Mouse (Mus musculus): ENCODE measurements around the gene Ccdc173. TPM values are rescaled to one million over a fixed set of nuclear protein-coding genes. Genes with fewer than 3 reads are reported as not detected.

The Ccdc173 gene
- polyA plus RNA-seq, 1 experiment from 2014 or later = 2.1 TPM

DNA sequence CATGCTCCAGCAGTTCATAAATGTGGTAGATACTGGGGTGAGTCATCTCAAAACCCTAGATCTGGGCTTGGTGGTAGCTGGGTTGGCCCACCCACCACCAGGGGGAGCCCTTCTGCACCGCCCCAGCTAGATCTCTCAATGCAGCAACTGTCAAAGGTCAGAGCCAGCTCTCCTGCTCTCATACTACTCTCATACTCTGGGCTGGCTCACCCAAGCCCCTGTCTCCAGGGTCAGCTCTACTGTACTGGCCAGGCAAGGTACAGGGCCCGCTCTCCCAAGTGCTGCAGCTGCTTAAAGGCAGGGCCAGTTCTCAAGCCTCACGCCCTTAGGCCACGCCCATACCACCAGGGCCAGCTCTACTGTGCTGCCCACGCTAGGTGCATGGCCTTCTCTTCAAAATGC is 13.5 kb upstream of the Ccdc173 start:
- Histone ChIP-seq H3K27me3 (ENCODE audit: insufficient read depth, low read length) (no peaks in the 10 kb centered on the region), H3K4me2 (ENCODE audit: low read length) (no peak overlapping the region), H3K36me3 (ENCODE audit: insufficient read depth, low read length) (no peaks in the 10 kb centered on the region), H3K4me1 (replicated peaks; ENCODE audit: insufficient read depth, low read length) (no peaks in the 10 kb centered on the region), H3K27ac (no peak overlapping the region), H3K4me3 (replicated peaks; ENCODE audit: low read depth, low read length) (no peak overlapping the region), H3K9me3 (replicated peaks; ENCODE audit: low read length) (no peaks in the 10 kb centered on the region), H3K9ac (ENCODE audit: low read depth, low read length) (no peak overlapping the region)
- TF ChIP-seq CTCF (IDR thresholded peaks at IDR 0.05; ENCODE audit: low read depth) = peak; percentile 77
- peak; percentile 76 for ATAC-seq (replicated peaks; ENCODE audit: low FRiP score, low read depth)
- DNase-seq (ENCODE audit: low spot score) = peak; percentile 50
- 56% methylated on average over 5 of the region's 5 CpGs for WGBS

DNA sequence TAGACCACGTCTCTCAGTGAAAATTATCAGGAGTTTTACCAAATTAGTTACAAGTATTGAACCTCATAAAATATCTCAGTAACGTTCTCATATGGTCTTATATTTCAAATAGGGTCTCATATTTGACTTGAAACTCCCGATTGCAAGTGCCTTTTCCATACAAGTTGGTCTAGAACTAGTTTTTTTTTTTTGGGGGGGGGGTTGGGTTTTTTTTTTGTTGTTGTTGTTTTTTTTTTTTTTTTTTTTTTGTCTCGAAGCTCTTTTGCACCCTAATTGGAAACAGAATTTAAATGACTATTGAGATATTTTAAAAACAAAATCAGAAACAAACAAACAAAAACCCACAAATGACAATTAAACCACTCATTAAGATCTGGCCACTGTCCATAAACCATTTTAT is 1.3 kb upstream of the Ccdc173 start:
- Histone ChIP-seq H3K4me3 (replicated peaks; ENCODE audit: low read depth, low read length) (peak overlapping the region; percentile 50; the same call in 1 of the 2 replicates), H3K9ac (ENCODE audit: low read depth, low read length) (no peak overlapping the region), H3K27me3 (ENCODE audit: insufficient read depth, low read length) (no peaks in the 10 kb centered on the region), H3K27ac (0 out of 2 replicates have a peak overlapping the region, but pooled peaks have one; percentile 84), H3K36me3 (ENCODE audit: insufficient read depth, low read length) (0 out of 2 replicates have a peak, but pooled peaks cover 3% of the 10 kb centered on the region), H3K9me3 (replicated peaks; ENCODE audit: low read length) (no peaks in the 10 kb centered on the region), H3K4me2 (ENCODE audit: low read length) (peak overlapping the region; percentile 85; the same call in 1 of the 2 replicates), H3K4me1 (replicated peaks; ENCODE audit: insufficient read depth, low read length) (no peaks in the 10 kb centered on the region; the same call in 1 of the 2 replicates)
- WGBS = 68% methylated on average over 4 of the region's 4 CpGs
- ATAC-seq (replicated peaks; ENCODE audit: low FRiP score, low read depth) (no peak), DNase-seq (ENCODE audit: low spot score) (no peak)
- no peak for TF ChIP-seq CTCF (IDR thresholded peaks at IDR 0.05; ENCODE audit: low read depth)

DNA sequence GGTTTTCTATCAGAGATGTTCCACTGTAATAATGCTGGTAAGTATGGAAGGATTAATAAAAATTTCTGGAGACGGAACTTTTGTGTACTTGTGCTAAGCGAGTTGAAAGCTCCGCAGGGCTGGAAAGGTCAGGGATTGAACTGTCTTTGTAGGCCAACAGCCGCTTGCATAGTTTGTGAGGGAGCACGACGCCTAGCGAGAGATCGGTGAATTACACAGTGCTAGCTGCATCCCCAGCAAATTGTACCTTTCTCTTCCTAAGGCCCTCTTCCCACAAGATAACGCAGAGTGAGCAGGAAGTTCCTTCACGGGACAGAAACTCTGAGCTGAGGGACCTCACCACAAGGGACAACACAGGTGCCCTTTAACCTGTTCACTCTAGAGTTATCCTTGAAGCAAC is 910 bp upstream of the Ccdc173 start:
- DNase-seq (ENCODE audit: low spot score) (peak; percentile 94), ATAC-seq (replicated peaks; ENCODE audit: low FRiP score, low read depth) (peak; percentile 30; the same call in 1 of the 2 replicates)
- peak; percentile 88 for TF ChIP-seq CTCF (IDR thresholded peaks at IDR 0.05; ENCODE audit: low read depth)
- Histone ChIP-seq H3K36me3 (ENCODE audit: insufficient read depth, low read length) (0 out of 2 replicates have a peak, but pooled peaks cover 3% of the 10 kb centered on the region), H3K9me3 (replicated peaks; ENCODE audit: low read length) (no peaks in the 10 kb centered on the region), H3K4me2 (ENCODE audit: low read length) (peak overlapping the region; percentile 85), H3K4me3 (replicated peaks; ENCODE audit: low read depth, low read length) (peak overlapping the region; percentile 50), H3K27me3 (ENCODE audit: insufficient read depth, low read length) (no peaks in the 10 kb centered on the region), H3K4me1 (replicated peaks; ENCODE audit: insufficient read depth, low read length) (no peaks in the 10 kb centered on the region; the same call in 1 of the 2 replicates), H3K9ac (ENCODE audit: low read depth, low read length) (no peak overlapping the region), H3K27ac (peak overlapping the region; percentile 84)
- WGBS = under 1% methylated on average over 10 of the region's 10 CpGs

DNA sequence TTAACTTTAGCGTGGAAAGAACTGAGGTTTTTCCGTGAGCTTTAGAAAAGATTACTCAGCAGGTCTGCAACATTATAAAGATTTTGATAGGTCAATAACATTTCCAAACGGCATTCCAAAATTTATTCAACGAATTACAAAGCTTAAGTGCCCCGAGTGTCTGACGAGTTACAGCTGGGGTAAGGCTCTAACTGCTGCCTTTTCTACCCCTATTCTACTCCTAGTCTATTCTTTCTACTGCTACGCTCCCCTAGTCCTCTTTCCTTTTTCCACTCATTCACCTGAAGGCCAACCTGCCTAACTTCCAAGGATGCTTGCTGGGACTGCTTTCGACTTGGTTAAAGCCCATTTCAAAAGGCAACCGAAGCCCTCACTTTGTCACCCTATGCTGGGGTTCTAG is 401 bp downstream of the Ccdc173 start:
- Histone ChIP-seq H3K36me3 (ENCODE audit: insufficient read depth, low read length) (no peaks in the 10 kb centered on the region), H3K27me3 (ENCODE audit: insufficient read depth, low read length) (no peaks in the 10 kb centered on the region), H3K9ac (ENCODE audit: low read depth, low read length) (peak overlapping the region; percentile 57; the same call in 1 of the 2 replicates), H3K4me1 (replicated peaks; ENCODE audit: insufficient read depth, low read length) (no peaks in the 10 kb centered on the region; the same call in 1 of the 2 replicates), H3K4me2 (ENCODE audit: low read length) (peak overlapping the region; percentile 85), H3K4me3 (replicated peaks; ENCODE audit: low read depth, low read length) (peak overlapping the region; percentile 50), H3K9me3 (replicated peaks; ENCODE audit: low read length) (no peaks in the 10 kb centered on the region), H3K27ac (peak overlapping the region; percentile 84)
- 16% methylated on average over 9 of the region's 9 CpGs for WGBS
- peak; percentile 41 for DNase-seq (ENCODE audit: low spot score)
- ATAC-seq (replicated peaks; ENCODE audit: low FRiP score, low read depth) = peak; percentile 16; the same call in 1 of the 2 replicates
- TF ChIP-seq CTCF (IDR thresholded peaks at IDR 0.05; ENCODE audit: low read depth) = no peak

DNA sequence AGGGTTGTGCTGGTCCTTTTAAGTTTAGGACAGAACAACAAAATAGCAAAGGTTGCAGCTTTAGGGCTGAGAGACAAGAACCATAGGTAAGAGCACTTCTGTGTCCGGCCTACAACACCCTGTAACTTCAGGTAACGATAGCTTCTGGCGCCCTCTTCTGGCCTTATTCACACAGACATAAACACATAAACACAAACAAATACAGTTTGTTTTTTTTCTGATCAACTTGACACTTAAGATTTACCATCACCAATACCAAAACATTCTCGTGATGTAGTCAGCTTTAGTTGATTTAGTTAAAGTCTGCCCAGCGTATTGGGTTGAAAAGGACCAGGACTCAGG is 10.6 kb downstream of the Ccdc173 start:
- ATAC-seq (replicated peaks; ENCODE audit: low FRiP score, low read depth) = no peak
- Histone ChIP-seq H3K36me3 (ENCODE audit: insufficient read depth, low read length) (0 out of 2 replicates have a peak, but pooled peaks cover 3% of the 10 kb centered on the region), H3K27ac (no peak overlapping the region), H3K4me3 (replicated peaks; ENCODE audit: low read depth, low read length) (no peak overlapping the region), H3K4me1 (replicated peaks; ENCODE audit: insufficient read depth, low read length) (no peaks in the 10 kb centered on the region), H3K9me3 (replicated peaks; ENCODE audit: low read length) (no peaks in the 10 kb centered on the region), H3K9ac (ENCODE audit: low read depth, low read length) (no peak overlapping the region), H3K27me3 (ENCODE audit: insufficient read depth, low read length) (no peaks in the 10 kb centered on the region), H3K4me2 (ENCODE audit: low read length) (no peak overlapping the region)
- 53% methylated on average over 5 of the region's 5 CpGs for WGBS
- peak; percentile 40 for DNase-seq (ENCODE audit: low spot score)
- TF ChIP-seq CTCF (IDR thresholded peaks at IDR 0.05; ENCODE audit: low read depth) = peak; percentile 62

DNA sequence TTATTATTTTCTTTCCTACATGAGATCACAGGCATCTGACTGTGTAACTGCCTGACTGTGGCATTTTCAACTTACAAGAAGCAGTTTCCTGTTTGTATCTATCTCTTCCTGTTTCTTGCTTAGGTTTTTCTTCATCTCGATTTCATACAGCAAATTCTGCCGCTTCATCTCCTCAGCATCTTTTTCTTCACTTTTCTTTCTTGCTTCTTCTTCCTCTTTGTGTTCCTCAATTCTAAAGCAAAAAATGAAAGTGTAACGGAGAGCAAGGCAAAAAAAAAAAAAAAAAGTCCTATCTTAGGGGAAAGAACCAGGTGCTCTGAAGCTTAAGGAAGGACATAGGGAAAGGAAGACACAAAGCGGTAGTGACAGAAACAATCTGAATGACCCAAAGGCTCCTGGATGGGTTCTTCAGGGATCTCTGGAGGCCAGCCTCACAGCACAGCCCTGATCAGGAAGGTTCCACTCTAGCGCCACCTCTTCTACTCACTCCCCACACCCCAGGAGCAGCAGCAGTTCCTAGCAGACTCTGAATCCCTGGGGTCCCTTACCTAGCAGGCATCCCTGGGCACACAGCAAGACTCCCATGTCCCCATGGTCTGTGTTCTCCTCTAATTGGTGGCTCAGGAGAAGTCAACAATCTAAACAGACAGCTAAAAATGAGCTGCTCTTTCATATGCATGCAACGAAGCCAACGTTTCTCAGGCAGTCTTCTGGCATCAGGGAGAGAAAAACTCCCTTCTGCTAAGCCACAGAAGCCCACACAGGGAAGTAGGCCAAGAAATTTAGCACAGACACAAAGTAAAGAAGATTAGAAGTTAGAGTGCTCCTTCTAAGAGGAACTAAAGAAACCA is 11.2 kb downstream of the Ccdc173 start:
- Histone ChIP-seq H3K4me2 (ENCODE audit: low read length) (no peak overlapping the region), H3K9me3 (replicated peaks; ENCODE audit: low read length) (no peaks in the 10 kb centered on the region), H3K36me3 (ENCODE audit: insufficient read depth, low read length) (0 out of 2 replicates have a peak, but pooled peaks cover 3% of the 10 kb centered on the region), H3K4me1 (replicated peaks; ENCODE audit: insufficient read depth, low read length) (no peaks in the 10 kb centered on the region), H3K27me3 (ENCODE audit: insufficient read depth, low read length) (no peaks in the 10 kb centered on the region), H3K4me3 (replicated peaks; ENCODE audit: low read depth, low read length) (no peak overlapping the region), H3K27ac (no peak overlapping the region), H3K9ac (ENCODE audit: low read depth, low read length) (no peak overlapping the region)
- TF ChIP-seq CTCF (IDR thresholded peaks at IDR 0.05; ENCODE audit: low read depth) = no peak
- no peak for DNase-seq (ENCODE audit: low spot score)
- WGBS = 82% methylated on average over 7 of the region's 7 CpGs
- no peak for ATAC-seq (replicated peaks; ENCODE audit: low FRiP score, low read depth)
